Mouse (Mus musculus) embryonic facial prominence, embryonic 11.5 days (tissue): Measurements from ENCODE around the gene Slc12a9. TPM values are rescaled to one million over a fixed set of nuclear protein-coding genes. Genes with fewer than 3 reads are reported as not detected.
A peak's percentile ranks its signal among the peaks of the same experiment; 100 is the strongest.

ENCODE experiments used
- ATAC-seq: fragments of 200-750 bp; cut with Nextera tagmentation; replicated peaks from 2 replicates; pipeline ENCODE4 v1.8.0; 2017; ENCODE audit warnings: low read depth; ENCODE audit not compliant: insufficient number of reproducible peaks, low FRiP score, low TSS enrichment
- DNase-seq: peaks from one replicate; pipeline ENCODE4 v3.0.0-alpha.2; 2015; ENCODE audit warnings: low spot score
- H3K27ac ChIP-seq: fragments of 300-500 bp; sonication (generic); replicated peaks from 2 replicates; pipeline ENCODE4 v1.5.1; 2014; ENCODE audit warnings: mild to moderate bottlenecking, low read depth, low read length, control low read depth
- H3K27me3 ChIP-seq: fragments of 300-500 bp; sonication (generic); 2 replicates; pipeline ENCODE4 v1.6.1; 2014; ENCODE audit warnings: mild to moderate bottlenecking, low read length, moderate library complexity, mixed read lengths; ENCODE audit not compliant: control insufficient read depth, insufficient read depth
- H3K36me3 ChIP-seq: fragments of 300-500 bp; sonication (generic); replicated peaks from 2 replicates; pipeline ENCODE4 v1.6.1; 2014; ENCODE audit warnings: low read depth, mild to moderate bottlenecking, low read length, moderate library complexity, mixed read lengths; ENCODE audit not compliant: control insufficient read depth, insufficient read depth
- H3K4me1 ChIP-seq: fragments of 300-500 bp; sonication (generic); 2 replicates; pipeline ENCODE4 v1.6.1; 2014; ENCODE audit warnings: low read length, mixed read lengths; ENCODE audit not compliant: control insufficient read depth, insufficient read depth
- H3K4me2 ChIP-seq: fragments of 300-500 bp; sonication (generic); 2 replicates; pipeline ENCODE4 v1.6.1; 2014; ENCODE audit warnings: low read depth, mild to moderate bottlenecking, control low read depth, low read length, moderate library complexity
- H3K4me3 ChIP-seq: fragments of 300-500 bp; sonication (generic); 2 replicates; pipeline ENCODE4 v1.5.1; 2014; ENCODE audit warnings: low read depth, low read length, control low read depth
- H3K9ac ChIP-seq: fragments of 300-500 bp; sonication (generic); replicated peaks from 2 replicates; pipeline ENCODE4 v1.6.1; 2014; ENCODE audit warnings: mild to moderate bottlenecking, control low read depth, low read length
- H3K9me3 ChIP-seq: fragments of 300-500 bp; sonication (generic); replicated peaks from 2 replicates; pipeline ENCODE4 v1.6.1; 2016; ENCODE audit warnings: mild to moderate bottlenecking, low read length, inconsistent platforms, mixed read lengths; ENCODE audit not compliant: control insufficient read depth
- WGBS: fragments of 180-500 bp; shearing (Covaris S2); extraction: QIAGEN DNeasy Blood & Tissue Kit; methylation state at CpG from one replicate; pipeline ENCODE4 v1.1.7; 2014; 5-methylcytosine and 5-hydroxymethylcytosine counted together
- polyA plus RNA-seq: library from polyadenylated mRNA; unstranded; fragments of >200 nt; fragmentation: Nextera tagmentation; extraction: Ambion mirVana; gene quantifications from 2 replicates; pipeline ENCODE4 v1.2.1, GENCODE M21; 2014

Gene Slc12a9
- polyA plus RNA-seq, 1 experiment from 2014 or later: 3.0 TPM

- Histone ChIP-seq H3K9me3 (no peaks in the 10 kb centered on the region), H3K27ac (no peak overlapping the region), H3K4me1 (peaks cover 6% of the 10 kb centered on the region; the same call in 1 of the 2 replicates), H3K9ac (no peak overlapping the region), H3K4me2 (no peak overlapping the region), H3K36me3 (no peaks in the 10 kb centered on the region), H3K27me3 (no peaks in the 10 kb centered on the region), H3K4me3 (no peak overlapping the region)
- WGBS: 75% methylated on average over 6 of the region's 6 CpGs
- ATAC-seq: no peak
- DNase-seq: no peak
Measured at GRCm38 (mm10) chr5:137335066-137335465, 1.7 kb upstream of the Slc12a9 start.

GRCm38 (mm10) chr5:137334317-137334716 is 920 bp upstream of the Slc12a9 start:
- no peaks in the 10 kb centered on the region for H3K27me3 ChIP-seq
- H3K36me3 ChIP-seq: no peaks in the 10 kb centered on the region
- H3K4me2 ChIP-seq: no peak overlapping the region; the same call in 1 of the 2 replicates
- no peak for DNase-seq
- no peak overlapping the region for H3K9ac ChIP-seq
- ATAC-seq: no peak
- H3K4me3 ChIP-seq: no peak overlapping the region
- 63% methylated on average over 10 of the region's 10 CpGs for WGBS
- H3K9me3 ChIP-seq: no peaks in the 10 kb centered on the region
- H3K27ac ChIP-seq: no peak overlapping the region
- peaks cover 4% of the 10 kb centered on the region; the same call in 1 of the 2 replicates for H3K4me1 ChIP-seq

- Histone ChIP-seq H3K4me2 (peak overlapping the region; percentile 90), H3K4me1 (no peaks in the 10 kb centered on the region), H3K27me3 (no peaks in the 10 kb centered on the region), H3K36me3 (no peaks in the 10 kb centered on the region), H3K27ac (no peak overlapping the region), H3K9ac (peak overlapping the region; percentile 61), H3K4me3 (peak overlapping the region; percentile 51), H3K9me3 (no peaks in the 10 kb centered on the region)
- 16% methylated on average over 15 of the region's 15 CpGs for WGBS
- no peak for DNase-seq
- ATAC-seq: no peak
Measured at GRCm38 (mm10) chr5:137332857-137333511, 413 bp downstream of the Slc12a9 start.

GRCm38 (mm10) chr5:137330910-137331309 is 2.5 kb downstream of the Slc12a9 start:
- H3K27ac ChIP-seq: no peak overlapping the region
- no peaks in the 10 kb centered on the region for H3K9me3 ChIP-seq
- H3K27me3 ChIP-seq: no peaks in the 10 kb centered on the region
- no peak overlapping the region for H3K4me2 ChIP-seq
- no peak overlapping the region for H3K9ac ChIP-seq
- H3K36me3 ChIP-seq: no peaks in the 10 kb centered on the region
- no peaks in the 10 kb centered on the region for H3K4me1 ChIP-seq
- WGBS: 89% methylated on average over 7 of the region's 7 CpGs
- DNase-seq: no peak
- no peak overlapping the region for H3K4me3 ChIP-seq
- ATAC-seq: no peak

GRCm38 (mm10) chr5:137320996-137321395 is 12.4 kb downstream of the Slc12a9 start:
- Histone ChIP-seq H3K4me2 (no peak overlapping the region), H3K9me3 (no peaks in the 10 kb centered on the region), H3K4me1 (no peaks in the 10 kb centered on the region), H3K36me3 (no peaks in the 10 kb centered on the region), H3K27me3 (no peaks in the 10 kb centered on the region), H3K27ac (no peak overlapping the region), H3K4me3 (no peak overlapping the region), H3K9ac (no peak overlapping the region)
- DNase-seq (no peak), ATAC-seq (no peak)
- WGBS: 93% methylated on average over 3 of the region's 3 CpGs

GRCm38 (mm10) chr5:137318570-137318969 is 14.8 kb downstream of the Slc12a9 start:
- WGBS: 97% methylated on average over 1 of the region's 1 CpGs
- Histone ChIP-seq H3K4me1 (peaks cover 9% of the 10 kb centered on the region), H3K9me3 (no peaks in the 10 kb centered on the region), H3K4me3 (no peak overlapping the region), H3K27me3 (no peaks in the 10 kb centered on the region), H3K36me3 (no peaks in the 10 kb centered on the region), H3K4me2 (no peak overlapping the region), H3K27ac (no peak overlapping the region), H3K9ac (no peak overlapping the region)
- ATAC-seq (no peak), DNase-seq (no peak)

GRCm38 (mm10) chr5:137317361-137317760 is 16.0 kb downstream of the Slc12a9 start:
- Histone ChIP-seq H3K9me3 (no peaks in the 10 kb centered on the region), H3K36me3 (no peaks in the 10 kb centered on the region), H3K4me3 (no peak overlapping the region), H3K4me1 (peaks cover 15% of the 10 kb centered on the region), H3K4me2 (no peak overlapping the region), H3K27me3 (no peaks in the 10 kb centered on the region), H3K9ac (no peak overlapping the region), H3K27ac (no peak overlapping the region)
- ATAC-seq (no peak), DNase-seq (no peak)
- 89% methylated on average over 8 of the region's 8 CpGs for WGBS

GRCm38 (mm10) chr5:137315084-137315903 is 18.1 kb downstream of the Slc12a9 start:
- Histone ChIP-seq H3K9me3 (no peaks in the 10 kb centered on the region), H3K27ac (peak overlapping the region; percentile 68), H3K36me3 (no peaks in the 10 kb centered on the region; the same call in 1 of the 2 replicates), H3K27me3 (no peaks in the 10 kb centered on the region), H3K9ac (peak overlapping the region; percentile 91), H3K4me2 (no peak overlapping the region), H3K4me3 (no peak overlapping the region), H3K4me1 (peaks cover 15% of the 10 kb centered on the region)
- DNase-seq: peak; percentile 47
- 39% methylated on average over 30 of the region's 30 CpGs for WGBS
- ATAC-seq: peak; percentile 40; the same call in 1 of the 2 replicates
